Mouse (Mus musculus): ENCODE data around the gene Dnmbp.

DNA sequence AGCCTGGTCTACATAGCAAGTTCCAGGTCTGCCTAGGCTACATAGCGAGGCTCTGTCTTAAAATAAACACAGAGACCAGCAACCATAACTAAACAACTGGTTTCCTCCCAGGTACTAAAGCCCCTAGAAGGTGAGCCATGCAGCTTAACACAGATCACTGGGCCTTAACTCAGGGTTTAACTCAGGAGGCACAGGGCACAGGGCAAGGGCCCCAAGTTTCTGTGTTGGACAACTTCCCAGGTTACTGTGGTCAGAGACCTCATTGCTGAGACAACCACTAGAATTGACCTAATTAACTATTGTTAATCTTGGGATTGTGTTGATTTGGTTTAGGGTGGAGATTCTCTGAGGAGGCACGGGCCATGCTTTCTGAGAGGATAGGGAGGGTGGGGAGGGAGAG lies 26.5 kb upstream of the Dnmbp start:
- TF ChIP-seq CTCF (IDR thresholded peaks at IDR 0.05; ENCODE audit: extremely low read depth, insufficient read length, insufficient replicate concordance, low read depth, low read length): no peak
- TF ChIP-seq POLR2A (IDR thresholded peaks at IDR 0.05; ENCODE audit: low read depth, low read length): no peak

Measured in small intestine, adult 2 months (tissue).